Mouse (Mus musculus) left cerebral cortex, adult 9 months (tissue): Measurements from ENCODE around the gene Ext2.

ENCODE experiments used
- DNase-seq, 2 experiments: peaks; one replicate each; pipeline ENCODE4 v3.0.0; 2022; ENCODE audit warnings: low spot score in 2 of 2

The Ext2 gene

DNA sequence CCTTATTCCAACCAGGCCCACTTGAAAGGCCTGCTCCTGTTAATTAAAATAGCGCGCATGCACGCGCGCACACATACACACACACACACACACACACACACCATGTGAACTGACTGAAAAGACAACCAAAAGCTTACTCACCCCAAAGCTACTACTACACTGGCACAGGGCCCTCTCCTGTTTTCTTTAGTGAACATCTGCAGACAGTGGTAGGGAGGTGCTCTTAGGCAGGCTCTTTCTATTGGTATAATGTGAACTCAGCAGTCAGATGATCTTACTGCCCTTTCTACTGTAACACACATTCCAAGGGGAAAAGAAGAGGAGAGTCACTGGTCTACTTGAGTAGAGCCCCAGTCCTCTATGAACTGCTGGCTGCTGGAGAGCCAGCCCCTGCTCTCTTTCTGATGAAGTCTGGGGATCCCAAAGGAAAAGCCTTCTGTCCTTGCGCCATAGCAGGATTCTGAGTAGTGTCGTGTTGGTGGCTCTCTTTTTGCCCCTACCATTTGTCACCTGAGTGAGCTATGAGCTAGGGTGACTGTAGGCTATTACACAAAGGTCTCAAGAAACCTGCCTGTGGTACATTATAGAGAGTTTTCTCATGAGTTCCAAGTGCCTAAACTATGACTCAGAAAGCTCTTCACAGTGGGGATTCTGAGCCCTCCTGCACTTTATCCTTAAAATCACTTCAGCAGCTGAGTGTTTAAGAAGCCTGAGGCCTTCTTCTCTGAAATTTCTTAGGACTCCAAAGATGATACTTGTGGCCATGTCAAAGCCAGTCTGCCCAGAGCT, 45.9 kb downstream of the Ext2 start:
- no peak for DNase-seq

DNA sequence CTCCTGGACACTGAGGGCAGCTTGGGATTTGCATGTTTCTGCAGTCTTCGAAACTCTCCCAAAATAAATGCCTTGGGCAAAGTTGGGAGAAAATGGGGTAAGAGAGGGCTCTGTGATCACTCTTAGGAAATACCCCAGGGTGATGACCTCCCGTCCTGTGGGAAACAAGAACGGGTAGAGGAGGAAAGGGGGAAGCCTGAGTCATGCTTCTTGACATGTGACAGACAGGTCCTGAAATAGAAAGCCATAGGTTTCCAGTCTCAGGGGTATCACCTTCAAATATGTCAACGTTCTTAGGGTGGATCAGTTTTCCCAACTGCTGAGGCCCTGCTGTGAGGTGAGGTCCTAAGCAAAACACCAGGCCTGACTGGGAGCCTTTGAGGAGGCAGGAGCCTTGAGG, 46.9 kb downstream of the Ext2 start:
- DNase-seq, result no peak

DNA sequence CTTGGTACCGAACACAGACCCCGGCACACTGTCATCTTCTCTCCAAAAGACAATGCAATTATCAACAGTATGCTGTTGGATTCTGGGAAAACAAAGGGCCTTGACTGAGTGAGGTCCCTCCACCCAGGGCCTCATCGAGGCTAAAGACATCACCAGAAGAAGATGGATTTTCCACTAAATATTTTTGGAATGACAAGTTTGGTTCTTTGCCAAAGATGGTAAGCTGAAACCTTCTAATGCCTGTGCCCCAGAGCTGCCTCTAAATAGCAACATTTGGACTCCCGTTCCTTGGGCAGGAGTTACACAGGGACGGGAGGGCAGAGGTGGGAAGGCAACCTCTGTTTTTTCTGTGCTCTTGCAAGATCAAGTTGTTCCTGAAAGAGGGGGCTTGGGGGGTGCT, 47.4 kb downstream of the Ext2 start:
- DNase-seq, result no peak

DNA sequence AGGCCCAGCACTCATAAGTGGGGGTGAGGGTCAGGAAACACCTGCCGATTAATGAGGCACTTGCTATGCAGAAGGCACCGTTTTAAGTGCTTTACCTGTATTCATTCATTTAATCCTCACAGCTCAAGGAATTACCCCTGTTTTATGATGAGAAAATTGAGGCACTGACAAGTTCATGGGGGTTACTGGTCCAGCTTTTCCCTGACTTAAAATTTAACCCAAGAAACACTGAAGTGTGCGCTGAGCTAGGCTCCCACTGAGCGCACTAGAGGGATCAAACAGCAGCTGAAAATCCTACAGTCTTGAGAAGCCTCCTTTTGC, 49.6 kb downstream of the Ext2 start:
- DNase-seq, result no peak

DNA sequence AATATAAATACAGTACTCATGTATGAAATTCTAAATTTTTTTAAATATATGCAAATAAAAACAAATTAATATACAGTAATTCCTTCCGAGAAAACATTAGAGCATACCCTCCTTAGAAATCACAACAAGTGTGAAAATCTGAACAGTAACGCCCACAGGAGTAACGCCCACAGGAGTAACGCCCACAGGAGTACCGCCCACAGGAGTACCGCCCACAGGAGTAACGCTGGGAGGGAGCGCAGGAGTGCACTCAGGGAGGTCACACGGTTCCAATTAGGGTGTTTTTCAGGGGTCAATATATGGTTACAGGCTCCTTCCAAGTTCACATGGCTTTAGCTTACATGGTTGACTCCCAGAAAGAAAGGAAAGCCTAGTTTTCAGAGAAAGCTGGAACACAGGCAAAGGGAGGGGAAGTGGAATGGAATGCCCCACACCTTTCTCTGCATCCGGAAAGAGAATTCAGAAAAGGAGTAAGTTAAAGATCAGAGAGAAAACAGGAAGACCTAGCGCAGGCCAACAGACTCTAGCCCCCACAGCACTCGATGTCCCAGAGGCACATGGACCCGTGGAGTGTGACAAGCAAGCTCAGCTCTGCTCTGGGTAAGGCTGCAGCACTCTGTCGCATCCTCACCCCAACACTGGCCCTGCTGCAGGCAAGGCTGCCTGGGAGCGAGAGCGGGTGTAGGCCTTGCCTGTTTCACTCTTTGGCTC, 50.2 kb downstream of the Ext2 start:
- no peak for DNase-seq

DNA sequence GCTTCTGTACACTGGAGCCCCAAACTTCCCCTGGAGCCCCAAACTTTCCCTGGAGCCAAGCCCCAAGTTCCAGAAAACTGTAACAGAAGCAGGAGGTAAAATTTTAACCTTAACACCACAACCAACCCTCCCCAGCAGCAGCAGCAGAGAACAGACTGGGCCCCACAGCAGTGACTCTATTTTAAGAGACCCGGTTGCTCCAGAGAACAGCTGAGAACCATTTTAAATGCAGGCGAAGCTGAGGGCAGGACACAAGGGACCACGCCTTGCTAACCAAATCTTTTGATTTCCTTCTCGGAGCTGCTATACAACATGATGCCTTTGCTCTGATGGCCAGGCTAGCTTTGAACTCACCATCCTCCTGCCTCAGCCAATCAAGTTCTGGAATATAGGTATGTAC, 51.5 kb downstream of the Ext2 start:
- no peak for DNase-seq

DNA sequence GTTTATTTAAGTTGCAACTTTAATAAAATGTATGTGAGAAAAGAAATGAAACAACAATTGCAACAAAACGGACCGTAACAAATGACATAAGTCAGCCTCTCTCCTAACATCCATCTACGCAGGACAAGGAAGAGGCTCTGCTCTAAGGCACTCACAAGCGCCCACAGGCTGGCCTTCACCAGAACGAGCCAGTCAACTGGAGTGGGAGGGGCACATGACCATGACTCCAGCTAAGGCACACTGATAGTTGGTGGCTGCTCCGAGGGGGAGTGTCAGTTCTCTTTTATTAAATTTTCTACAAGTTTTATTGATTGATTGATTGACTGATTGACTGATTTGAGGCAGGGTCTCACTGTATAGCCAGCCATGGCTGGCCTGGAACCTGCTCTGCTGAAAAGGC, 52.5 kb downstream of the Ext2 start:
- DNase-seq, result no peak

DNA sequence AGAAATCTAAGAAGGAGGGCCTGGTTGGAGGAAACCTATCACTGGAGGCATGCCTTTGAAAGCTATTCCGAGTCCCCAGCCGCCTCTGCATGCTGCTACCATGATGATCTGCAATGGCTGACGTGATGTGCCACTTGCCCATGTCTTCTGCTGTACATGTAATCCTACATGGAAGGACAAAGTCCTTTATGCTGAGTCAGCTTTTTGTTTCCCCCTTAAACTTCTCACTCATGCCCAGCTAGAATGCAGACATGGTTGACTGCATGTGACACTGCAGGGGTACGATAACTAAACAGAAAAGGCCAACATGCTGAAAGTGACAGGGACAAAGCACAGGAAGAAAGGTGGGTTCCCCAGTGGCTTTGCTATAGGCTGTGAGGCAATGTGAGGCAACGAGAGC, 56.6 kb downstream of the Ext2 start:
- no peak for DNase-seq

DNA sequence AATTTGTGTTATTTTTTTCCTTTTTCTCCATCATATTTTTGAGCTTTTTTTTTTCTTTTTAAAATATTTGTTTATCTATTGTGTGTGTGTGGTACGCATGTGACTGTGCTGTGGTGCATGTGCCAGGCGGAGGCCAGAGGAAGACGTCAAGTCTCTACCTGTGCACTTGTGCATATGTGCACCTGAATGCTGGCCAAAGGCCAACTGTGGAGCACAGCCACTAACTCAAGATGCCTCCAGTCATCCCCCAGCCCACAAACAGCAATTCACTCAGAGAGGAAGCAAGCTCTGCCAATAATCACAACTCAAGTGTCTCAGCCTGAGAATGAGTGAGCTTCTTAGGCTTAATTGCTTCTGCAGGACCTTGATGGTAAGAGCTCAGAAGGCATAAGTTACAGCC, 58.2 kb downstream of the Ext2 start:
- no peak for DNase-seq

DNA sequence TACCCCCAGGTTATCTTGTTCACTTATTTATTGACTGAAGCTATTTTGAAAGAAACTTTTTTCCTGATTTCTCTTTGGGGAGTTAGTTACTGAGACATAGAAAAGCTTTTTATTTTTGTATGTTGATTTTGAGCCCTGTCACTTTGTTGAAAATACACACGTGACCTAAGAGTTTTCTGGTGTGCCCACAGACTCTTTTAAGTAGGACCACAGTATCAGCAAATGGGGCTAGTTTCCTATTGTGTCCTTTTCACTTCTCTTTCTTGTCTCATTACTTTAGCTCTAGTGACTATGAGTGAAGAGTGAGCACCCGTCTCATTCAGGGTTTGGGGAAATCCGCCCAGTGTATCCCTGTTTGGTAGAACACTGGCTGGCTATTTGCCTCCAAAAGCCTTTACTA, 62.0 kb downstream of the Ext2 start:
- no peak for DNase-seq

DNA sequence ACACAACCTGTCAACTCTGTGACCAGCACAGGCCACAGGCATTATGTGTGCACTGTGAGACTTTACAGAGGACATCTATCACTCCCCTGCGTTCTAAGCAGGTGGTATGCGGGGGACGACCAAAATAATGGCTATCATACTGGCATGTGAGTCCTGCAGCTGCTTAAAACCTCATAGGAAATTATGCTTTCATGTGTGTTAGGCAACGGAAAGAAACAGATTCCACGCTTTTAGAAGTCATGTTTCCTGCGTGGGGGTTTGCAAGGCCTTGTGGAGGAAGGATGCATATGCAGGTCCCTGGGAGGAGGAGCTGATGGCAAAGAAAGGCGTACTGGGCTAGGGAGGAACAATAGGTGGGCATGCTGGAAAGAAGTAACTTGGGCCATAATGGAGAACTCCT, 63.2 kb downstream of the Ext2 start:
- peak in 1 of 2 experiments; percentile 49 for DNase-seq

DNA sequence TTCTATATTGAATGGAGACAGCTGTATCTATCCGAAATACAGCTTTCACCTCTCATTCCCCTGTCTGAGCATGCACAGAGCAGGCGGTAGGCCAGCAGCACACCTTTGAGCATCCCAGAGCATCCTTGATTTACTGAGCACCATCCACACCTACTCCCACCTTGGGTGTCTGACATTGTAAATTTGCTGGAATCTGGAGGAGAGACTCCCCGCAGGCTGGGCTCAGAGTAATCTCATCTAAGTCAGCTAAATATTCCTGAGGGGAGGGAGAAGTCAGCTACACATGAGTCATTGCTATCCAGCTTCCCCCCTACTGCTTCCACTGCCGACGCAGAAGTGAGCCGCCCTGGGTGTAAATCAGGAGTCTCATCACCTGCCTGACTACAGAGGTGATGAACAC, 64.1 kb downstream of the Ext2 start:
- peak; percentile 73 to 75 for DNase-seq

DNA sequence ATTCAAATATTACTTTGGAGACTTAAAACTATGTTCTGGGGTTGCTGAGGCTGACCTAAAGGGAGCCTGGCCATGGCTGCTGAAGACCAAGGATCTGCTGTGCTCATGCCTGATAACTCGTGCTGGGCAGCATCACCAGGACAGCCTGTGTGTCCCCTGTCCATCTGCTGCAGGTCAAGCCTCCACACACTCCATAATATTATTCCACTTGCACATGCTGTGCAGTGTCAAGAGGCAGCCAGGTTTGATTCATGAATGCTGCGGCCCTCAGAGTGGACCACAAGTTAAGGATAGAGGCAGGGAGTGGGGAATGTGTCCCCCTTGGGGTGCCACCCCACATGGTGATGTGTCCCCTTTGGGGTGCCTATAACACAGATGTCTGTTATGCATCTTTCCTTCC, 68.0 kb downstream of the Ext2 start:
- no peak for DNase-seq

DNA sequence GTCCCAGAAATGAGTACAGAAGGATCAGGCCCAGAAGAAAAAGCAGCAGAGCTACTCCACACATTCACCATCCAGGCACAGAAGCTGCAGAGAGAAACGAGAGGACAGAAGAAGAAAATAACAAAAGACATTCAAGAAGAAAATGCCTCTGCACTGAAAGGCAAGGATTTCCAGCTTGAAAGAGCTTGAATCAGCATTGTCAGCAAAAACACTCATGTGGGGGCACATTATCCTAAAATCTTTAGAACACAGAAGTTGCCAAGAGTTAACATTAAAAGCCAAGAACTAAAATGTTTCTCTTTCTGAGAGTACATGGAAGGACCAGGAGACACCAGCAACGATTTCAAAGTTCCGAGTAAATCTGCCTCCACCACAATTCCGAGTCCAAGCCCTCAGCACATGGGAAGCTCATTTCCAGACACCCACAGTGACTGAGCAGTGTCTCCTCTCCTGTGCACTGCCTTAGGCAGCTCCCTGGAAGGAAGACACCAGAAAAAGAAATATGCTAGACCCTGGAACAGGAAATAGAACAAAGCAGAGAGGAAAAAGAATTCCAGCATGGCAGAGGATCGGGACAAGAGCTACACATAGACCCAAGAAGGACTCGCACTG, 69.1 kb downstream of the Ext2 start:
- no peak for DNase-seq

DNA sequence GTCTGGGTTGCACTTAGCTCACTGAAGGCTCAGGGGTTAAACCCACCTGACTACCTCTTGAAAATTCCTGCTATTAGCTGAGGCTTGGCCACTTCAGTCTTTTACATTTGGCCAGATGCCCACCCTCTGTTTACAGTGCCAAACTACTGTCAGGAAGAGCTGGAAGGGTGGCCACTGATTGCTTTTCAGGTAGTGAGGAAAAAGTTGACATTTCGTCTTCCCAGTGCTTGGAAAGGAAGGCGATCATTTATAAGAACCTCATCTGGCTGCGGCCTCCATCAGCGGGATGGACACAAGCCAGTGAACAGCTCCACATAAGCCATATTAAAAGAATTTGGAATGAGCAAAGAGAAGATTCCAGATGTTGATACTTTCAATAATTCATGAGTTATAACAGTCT, 72.7 kb downstream of the Ext2 start:
- DNase-seq, result no peak

DNA sequence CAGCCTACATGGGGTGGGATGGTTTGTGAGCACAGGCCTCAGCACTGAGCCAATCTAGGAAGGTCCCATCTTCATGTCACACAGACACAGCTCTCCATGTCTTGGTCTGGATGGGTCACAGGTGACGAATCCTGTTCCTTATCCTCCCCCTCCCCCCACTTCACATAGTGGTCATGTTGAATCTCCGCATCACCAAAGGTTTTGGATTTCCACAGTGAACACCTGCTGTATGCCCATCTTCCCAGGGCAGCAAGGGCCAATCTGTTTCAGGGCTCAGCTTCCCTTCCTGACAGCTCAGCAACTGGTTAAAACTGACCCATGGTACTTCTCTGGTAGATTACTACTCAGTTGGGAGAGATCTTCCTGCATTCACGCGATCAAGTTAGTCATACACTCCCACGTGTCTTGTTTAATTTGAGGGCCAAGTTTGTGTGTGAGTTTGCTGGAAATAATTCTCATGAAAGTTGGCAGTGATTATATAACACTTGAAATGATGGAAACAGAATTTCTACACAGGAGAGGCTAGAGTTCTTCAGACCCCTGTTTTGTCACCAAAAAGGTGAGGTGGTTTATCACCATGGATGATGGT, 74.7 kb downstream of the Ext2 start:
- DNase-seq, result peak in 1 of 2 experiments; percentile 25

DNA sequence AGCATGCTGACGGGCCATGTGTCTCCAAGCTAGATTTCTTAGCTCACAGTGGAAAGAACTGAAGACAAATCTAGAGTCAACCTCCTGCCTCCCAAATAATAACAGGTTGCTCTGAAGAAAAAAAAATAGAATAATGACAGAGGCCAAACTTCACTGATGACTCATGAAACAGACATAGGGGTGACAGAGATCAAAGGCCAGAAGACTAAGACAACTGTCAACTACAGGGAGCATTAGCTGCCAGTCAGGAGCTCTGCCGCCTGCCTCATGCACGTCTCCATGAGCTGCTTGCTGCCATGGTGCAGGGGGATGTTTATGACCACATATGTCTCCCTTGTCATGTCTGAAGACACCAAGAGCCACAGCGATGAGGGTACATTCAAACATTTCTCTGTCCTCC, 75.7 kb downstream of the Ext2 start:
- no peak for DNase-seq

DNA sequence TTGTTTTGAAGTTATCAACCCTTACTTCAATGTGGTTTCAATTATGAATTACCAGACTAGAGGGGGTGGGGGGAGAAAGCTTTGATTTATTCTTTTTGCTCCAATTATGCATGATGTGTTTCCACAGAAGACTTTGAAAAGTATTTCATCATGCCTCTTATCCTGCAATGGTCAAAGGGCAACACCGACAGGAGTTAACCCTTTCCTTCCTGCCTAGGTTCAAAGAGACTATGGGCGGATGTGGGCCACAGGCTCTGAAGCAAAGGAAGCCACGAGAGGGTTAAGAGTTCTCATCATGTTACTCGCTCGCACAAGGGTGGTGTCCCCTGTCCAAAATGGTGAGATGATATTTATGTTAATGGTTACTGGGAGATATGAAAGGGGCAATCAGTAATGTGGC, 76.2 kb downstream of the Ext2 start:
- no peak for DNase-seq

DNA sequence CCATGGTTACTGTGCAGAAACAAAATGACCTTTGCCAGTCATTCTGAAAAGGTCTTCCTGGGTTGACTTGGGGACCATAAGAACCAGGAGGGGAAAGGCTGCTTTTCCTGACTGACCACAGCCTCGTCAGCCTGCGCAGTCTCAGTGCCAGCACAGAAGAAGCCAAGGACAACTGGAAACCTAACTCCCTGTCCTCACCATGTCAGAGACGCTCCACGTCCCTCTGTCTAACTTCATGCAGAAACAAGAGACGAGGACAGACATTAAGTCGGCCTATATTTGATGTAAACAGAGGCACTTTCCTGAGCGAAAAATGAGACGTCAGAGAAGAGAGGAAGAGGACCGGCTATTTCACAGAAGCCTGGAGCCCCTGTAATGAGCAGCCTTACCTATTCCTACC, 76.6 kb downstream of the Ext2 start:
- DNase-seq, result no peak

DNA sequence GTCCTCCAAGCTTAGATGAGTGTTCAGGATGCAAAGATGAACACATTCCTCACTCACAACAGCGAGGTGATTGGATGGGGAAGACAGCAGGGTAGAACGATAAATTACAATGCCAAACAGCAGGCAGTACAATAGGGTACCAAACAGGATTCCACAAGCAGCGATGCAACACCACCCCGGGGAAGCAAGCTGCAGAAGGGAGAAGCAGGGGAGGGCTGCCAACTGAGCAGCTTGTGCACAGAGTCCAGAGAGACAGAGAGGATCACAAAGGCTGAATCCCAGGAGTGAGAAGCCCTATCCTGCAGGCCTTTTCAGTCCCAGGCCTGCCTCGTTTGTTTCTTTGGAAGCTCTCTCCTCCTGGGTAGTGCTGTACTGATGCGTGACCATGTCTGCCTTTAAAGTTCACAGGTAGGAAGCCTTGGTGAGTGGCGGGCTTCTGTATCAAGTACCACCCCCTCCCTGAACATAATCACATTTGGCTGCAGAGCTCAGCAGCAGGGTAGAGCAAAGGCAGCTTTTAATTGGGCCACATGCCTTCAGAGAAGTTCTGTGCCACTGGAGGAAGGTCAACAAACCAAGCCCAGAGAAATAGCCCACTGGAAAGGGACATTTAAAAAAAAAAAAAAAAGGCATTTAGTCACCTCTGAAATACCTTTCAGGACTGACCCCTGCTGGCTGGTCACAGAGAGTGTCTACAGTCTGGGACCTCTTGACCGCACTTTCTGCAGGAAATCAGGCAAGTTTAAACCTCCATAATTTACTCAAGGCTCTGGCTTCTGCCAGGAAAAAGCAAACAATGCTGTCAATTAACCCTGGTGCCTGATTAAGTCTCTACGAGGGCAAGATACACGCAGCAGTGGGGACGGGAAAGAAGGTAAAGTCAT, 77.8 kb downstream of the Ext2 start:
- peak in 1 of 2 experiments; percentile 32 for DNase-seq

DNA sequence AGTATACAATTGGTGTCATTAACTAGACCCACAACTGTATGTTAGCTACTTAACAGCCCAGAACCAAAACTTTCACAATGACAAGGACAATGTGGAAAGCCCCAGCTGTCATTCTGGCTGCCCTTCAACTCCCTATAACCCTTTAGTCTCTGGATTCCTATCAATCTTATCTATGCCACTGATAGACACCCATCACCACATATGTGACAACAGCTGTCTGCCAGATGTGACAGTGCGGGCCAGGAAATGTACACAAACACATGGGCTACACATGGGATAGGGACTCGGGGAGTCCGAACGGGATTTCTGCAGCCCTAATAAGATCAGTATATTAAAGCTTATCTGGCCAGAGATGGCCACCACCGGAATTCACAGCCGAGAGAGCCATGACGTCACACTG, 80.7 kb downstream of the Ext2 start:
- no peak for DNase-seq

DNA sequence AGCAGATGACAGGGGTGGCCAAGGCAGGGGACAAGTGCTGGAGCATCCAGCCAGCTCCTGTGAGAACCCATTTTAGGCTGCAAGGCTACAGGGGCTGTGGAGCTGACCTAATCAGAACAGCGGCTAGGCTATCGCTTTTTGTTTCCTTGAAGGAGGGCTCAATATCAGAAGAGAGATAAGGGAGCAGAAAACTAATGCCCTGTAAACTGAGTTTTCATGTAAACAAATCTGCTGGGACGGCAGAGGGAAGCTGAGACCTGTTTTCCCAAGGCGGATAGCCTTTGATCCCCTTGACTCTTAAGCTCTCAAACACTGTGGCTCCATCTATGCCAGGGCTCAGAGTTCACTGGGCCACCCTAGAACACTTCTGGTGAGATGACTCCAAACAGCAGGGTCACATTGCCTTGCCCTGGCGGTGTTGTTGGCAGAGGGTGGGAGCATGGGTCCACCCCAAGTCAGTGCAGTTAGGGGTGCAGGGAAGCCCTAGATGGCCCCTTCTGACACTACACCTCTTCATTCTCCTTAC, 83.3 kb downstream of the Ext2 start:
- DNase-seq, result no peak
